Mouse (Mus musculus) frontal cortex, adult (tissue): ENCODE measurements at regions not wholly inside any gene's neighbourhood (a gene's known extent, or its start where the extent isn't known, plus 50 kb on each side); places are given as distances from the start of the nearest gene placed in this dataset.

Experiments
- ATAC-seq: cut with Nextera tagmentation; 2 replicates; pipeline ENCODE4 v1.9.2; 2017; ENCODE audit warnings: mild to moderate bottlenecking, moderate library complexity, mixed read lengths; ENCODE audit not compliant: low TSS enrichment

DNA sequence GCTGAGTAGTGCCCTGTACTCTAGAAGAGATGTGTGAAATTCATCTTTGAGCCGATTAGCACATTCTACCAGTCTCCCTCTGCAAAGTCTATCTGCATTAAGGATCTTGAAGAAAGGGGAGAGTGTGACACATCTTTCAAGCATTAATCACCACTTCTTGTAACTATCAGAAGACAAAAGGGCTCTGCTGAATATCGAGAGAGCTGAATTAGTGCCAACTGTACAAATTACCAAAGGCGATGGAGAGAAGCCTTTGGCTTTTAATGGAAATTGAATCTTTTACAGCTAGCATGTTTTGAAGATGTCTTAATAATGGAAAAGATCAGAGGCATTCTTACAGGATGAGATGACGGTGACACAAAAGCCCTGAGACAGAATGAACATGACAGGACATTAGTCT, 97.2 kb upstream of the Pam start:
- ATAC-seq = peak; percentile 35

DNA sequence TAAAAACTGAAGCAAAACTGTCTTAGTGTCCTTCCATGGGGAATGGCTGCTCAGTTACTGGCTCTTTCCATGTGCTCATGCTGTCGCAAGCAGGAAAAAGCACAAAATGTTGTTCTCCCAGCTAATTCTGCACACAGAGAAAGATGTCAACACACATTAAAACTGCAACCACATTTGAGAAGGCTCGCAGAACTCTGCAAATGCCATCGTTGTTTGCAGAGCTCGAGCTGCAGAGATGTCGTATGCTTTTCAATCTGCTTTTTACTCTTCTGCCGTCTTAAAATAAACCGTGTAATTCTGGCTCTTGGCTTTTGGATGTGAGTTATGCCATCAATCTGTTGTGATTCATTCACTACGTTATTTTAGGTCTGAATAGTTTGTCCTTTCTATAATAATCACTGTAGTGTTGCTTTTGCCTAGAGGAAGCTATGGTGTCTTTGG, 96.6 kb upstream of the Pam start:
- peak; percentile 80 for ATAC-seq

DNA sequence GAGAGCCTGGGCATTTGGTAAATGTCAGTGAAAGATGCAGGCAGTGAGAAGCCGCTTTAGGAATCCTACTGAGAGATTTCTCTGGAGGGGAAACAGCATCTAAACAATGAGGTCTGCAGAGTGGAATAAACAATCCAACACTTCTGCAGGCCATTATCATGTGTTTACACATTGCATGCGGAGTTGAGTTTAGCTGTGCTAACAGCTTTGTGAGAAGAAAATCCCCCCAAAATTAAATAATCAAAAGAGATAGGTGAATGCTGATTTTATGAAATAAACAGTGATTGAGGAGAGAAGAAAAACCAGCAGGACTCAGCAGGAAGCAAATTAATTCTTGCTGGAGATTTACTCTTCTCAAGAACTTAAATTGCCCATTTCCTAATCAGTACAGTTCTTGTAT, 95.9 kb upstream of the Pam start:
- no peak for ATAC-seq

DNA sequence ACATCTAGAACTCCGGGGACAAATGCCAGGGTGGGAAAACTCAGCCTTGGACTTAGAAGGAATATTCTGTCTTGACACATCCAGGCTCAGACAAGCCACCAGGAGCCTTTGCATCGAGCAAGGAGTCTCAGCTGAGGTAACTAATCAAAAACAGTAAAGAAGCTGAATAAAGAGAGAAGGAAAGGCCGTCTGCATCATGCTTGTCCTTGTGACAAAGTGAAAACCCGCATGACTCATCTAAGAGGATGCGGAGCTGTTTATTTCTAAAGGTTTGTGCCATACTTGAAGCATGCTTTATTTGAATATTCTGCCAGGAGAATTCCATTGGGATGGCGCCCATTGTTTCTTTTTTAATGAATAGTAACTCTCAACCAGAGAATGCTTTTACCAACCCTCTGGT, 95.3 kb upstream of the Pam start:
- ATAC-seq = peak; percentile 24; the same call in 1 of the 2 replicates

GRCm38 (mm10) chr1:98189991-98190471, 94.6 kb upstream of the Pam start:
- ATAC-seq = peak; percentile 82

GRCm38 (mm10) chr1:98180372-98180771, 84.9 kb upstream of the Pam start:
- peak; percentile 41; the same call in 1 of the 2 replicates for ATAC-seq

- ATAC-seq = 0 out of 2 replicates have a peak, but pooled peaks have one; percentile 55
Measured at GRCm38 (mm10) chr1:98179030-98179429, 83.6 kb upstream of the Pam start.

DNA sequence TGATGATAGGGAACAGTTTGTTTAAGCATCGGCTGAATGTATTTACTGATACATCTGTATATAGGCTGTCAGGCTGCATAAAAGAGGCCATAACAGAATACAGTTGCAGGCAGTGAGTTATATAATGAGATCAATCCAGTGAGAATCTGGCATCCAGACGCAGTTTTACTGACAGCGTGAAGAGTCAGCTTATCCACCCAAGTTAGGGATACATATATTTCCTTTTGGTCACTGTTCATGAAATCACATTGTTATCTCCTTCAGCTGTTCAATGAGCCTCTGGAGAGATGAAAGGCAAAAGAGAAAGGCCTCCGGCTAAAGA, 79.3 kb upstream of the Pam start:
- ATAC-seq = 0 out of 2 replicates have a peak, but pooled peaks have one; percentile 31

GRCm38 (mm10) chr1:98173907-98174810, 78.7 kb upstream of the Pam start:
- peak; percentile 73 for ATAC-seq

GRCm38 (mm10) chr1:98173431-98173830, 78.0 kb upstream of the Pam start:
- no peak for ATAC-seq

DNA sequence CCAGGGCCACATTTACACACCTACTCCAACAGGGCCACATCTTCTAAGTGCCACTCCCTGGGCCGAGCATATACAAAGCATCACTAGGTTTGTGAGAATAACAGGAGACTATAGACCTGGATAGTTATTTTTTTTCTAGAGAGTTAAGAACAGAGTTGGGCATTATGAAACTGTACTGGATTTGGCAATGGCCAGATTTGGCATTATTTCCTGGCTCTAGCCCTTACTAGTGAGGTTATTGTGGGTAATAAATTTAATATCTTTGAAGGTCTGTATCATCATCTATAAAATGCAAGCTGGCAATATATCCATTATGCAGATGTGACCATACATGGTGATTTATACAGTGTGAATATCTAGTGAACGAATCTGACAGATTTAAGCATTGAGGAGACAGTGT, 75.8 kb upstream of the Pam start:
- no peak for ATAC-seq

DNA sequence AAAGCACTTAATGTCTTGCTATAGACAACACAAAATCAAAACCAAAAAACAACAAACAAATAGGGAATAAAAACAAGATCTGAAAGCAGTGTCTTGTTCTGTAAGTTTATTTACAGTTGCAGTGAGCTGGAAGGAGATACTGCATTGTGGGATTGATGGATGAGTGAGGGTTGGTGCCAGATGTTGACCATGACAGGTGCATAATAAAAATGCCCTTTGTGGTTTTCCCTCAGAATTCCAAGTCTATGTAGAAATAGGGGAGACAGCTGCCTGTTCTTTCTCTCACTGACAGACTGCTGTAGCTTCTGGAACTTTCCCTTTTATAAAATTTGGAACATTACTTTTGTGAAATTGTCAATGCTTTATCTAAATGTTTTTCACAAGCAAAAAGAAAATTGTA, 73.9 kb upstream of the Pam start:
- no peak for ATAC-seq

- no peak for ATAC-seq
Measured at GRCm38 (mm10) chr1:98167800-98168199, 72.4 kb upstream of the Pam start.

GRCm38 (mm10) chr1:98162639-98162927, 67.1 kb upstream of the Pam start:
- ATAC-seq = no peak

DNA sequence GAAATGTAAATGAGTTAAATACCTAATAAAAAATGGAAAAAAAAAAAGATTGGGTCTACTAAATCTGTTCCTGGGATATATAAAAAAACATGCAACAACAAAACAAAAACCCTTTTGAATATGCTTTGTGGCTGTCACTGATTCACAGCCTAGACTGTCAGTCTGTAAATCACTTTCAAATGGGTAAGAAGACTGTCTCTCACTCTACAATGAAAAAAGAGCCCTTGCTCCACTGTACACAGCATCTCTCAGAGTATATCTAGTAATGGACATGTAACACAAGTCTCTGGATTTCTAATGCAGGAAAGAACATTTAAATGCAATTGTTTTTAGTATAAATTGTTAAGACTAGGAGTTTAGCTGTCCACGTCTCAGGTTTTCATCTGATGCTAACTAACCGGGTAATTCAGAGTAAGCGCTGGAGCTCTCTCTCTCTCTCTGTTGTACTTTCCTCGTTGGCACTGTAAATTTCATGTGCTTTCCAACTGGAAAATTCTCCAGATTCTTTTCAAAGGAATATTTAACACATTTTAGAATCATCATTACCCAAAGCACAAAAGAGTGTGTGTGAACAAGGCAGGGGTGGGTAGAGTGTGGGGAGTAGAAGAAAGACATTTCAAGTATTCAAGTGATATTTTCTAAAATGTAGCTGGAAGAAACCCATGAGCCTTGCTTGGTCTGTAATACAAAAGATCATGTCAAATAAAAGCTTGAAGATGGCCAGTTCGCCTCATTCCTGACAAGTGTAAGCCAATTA, 66.6 kb upstream of the Pam start:
- peak; percentile 90 for ATAC-seq

- ATAC-seq = no peak
Measured at GRCm38 (mm10) chr1:98158969-98159368, 63.5 kb upstream of the Pam start.

DNA sequence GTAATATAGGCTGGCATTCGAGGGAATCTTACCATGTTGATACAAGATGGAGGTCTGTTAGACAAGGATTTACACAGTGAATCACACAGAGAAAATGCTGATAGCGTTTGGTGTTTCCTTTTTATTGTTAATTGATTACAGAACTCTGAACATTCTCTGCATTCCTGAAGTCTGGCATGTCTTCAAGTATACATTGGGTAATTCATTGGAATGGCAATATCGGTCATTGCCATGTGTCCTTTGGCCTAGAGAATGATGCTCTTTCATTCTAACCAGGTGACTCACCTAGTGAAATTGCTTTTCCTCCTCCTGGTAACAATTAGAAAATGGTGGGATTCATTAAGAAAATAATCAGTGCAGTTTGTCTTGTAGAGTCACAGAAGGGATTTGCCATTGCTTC, 51.9 kb upstream of the Pam start:
- ATAC-seq = no peak
